Mouse (Mus musculus): Measurements from ENCODE around the gene Klhl42.

Gene Klhl42

GRCm38 (mm10) chr6:147151839-147152238, 60.7 kb downstream of the Klhl42 start:
- no peak for DNase-seq

- DNase-seq: no peak
Measured at GRCm38 (mm10) chr6:147155085-147155484, 63.9 kb downstream of the Klhl42 start.

- DNase-seq: peak; percentile 10
Measured at GRCm38 (mm10) chr6:147161818-147162584, 70.8 kb downstream of the Klhl42 start.
